Mouse (Mus musculus) lung, adult 2 months (tissue): ENCODE data around the gene Klhl40. TPM values are rescaled to one million over a fixed set of nuclear protein-coding genes. Genes with fewer than 3 reads are reported as not detected.

Experiments used
- DNase-seq: peaks from one replicate; pipeline ENCODE4 v3.0.0; 2022
- H3K4me1 ChIP-seq: fragments of 200-500 bp; 2 replicates; pipeline ENCODE4 v1.6.1; 2011; ENCODE audit warnings: low read length; ENCODE audit not compliant: control insufficient read depth, insufficient read depth
- H3K4me3 ChIP-seq: fragments of 200-500 bp; replicated peaks from 2 replicates; pipeline ENCODE3; 2011; ENCODE audit warnings: low read depth, mild to moderate bottlenecking, control low read depth, low read length; ENCODE audit errors: extremely low read depth
- CTCF ChIP-seq: fragments of 200-500 bp; IDR thresholded peaks from 2 replicates; pipeline ENCODE4 v1.5.1; 2011; ENCODE audit warnings: mild to moderate bottlenecking, low read length, control low read depth; ENCODE audit not compliant: insufficient read depth
- POLR2A ChIP-seq: fragments of 200-500 bp; IDR thresholded peaks from 2 replicates; pipeline ENCODE4 v1.6.1; 2011; ENCODE audit warnings: low read depth, mild to moderate bottlenecking, control low read depth, low read length, borderline replicate concordance; ENCODE audit errors: extremely low read depth
- WGBS: fragments of 180-500 bp; shearing (Covaris S2); methylation state at CpG from one replicate; pipeline ENCODE4 v1.1.7; 2018; 5-methylcytosine and 5-hydroxymethylcytosine counted together
- polyA plus RNA-seq: library from polyadenylated mRNA; depleted of rRNA; stranded (reverse); fragments of >200 nt; gene quantifications from 2 replicates; pipeline ENCODE4 v1.2.3, GENCODE M21; 2012

Gene Klhl40
- polyA plus RNA-seq, 1 experiment, result 4.4 TPM

GRCm38 (mm10) chr9:121794972-121795539, 17.6 kb downstream of the Klhl40 start:
- H3K4me1 ChIP-seq, result no peaks in the 10 kb centered on the region
- WGBS, result 42% methylated on average over 1 of the region's 1 CpGs
- peak; percentile 18 for DNase-seq

GRCm38 (mm10) chr9:121797722-121798121, 20.3 kb downstream of the Klhl40 start:
- Histone ChIP-seq H3K4me1 (no peaks in the 10 kb centered on the region), H3K4me3 (no peak overlapping the region)
- peak; percentile 54 for DNase-seq
- 19% methylated on average over 12 of the region's 12 CpGs for WGBS
- TF ChIP-seq POLR2A (no peak; the same call in 1 of the 2 replicates), CTCF (no peak)

More at GRCm38 (mm10) chr9:121794972-121795539, 17.6 kb downstream of the Klhl40 start:
- no peak overlapping the region for H3K4me3 ChIP-seq
- no peak for TF ChIP-seq CTCF
- TF ChIP-seq POLR2A, result no peak

DNA sequence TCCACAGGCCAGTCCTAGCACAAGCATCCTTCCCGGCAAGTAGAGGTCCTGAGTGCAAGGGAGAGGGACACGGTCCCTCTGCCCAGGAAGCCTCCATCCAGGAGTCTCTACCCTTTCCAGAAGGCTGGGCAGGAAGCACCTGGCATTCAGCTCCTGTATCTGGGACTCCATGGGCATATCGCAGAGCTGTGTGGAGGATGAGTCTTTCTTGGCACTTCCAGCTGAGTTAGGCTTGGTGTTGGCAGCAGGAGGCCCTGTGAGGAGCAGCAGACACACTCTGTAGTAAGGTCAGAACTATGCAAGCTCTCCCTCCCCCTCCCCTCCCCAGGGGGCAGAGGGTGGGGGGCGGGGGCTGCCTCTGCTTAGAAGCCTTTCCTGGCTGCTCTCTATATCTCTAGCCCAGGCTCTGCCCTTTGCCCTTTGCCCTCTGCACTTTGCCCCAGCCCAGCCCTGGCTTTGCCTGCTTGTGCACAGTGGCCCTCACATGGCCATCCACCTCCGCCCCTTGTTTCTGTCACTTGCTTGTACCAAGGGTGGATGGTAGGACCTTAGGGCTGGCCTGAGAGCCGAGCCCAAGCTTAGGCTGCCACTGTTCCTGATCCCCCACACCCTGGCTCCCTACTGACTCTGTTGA, 21.6 kb downstream of the Klhl40 start:
- TF ChIP-seq CTCF (no peak), POLR2A (no peak)
- Histone ChIP-seq H3K4me1 (no peaks in the 10 kb centered on the region), H3K4me3 (no peak overlapping the region)
- 43% methylated on average over 6 of the region's 6 CpGs for WGBS
- DNase-seq, result no peak

DNA sequence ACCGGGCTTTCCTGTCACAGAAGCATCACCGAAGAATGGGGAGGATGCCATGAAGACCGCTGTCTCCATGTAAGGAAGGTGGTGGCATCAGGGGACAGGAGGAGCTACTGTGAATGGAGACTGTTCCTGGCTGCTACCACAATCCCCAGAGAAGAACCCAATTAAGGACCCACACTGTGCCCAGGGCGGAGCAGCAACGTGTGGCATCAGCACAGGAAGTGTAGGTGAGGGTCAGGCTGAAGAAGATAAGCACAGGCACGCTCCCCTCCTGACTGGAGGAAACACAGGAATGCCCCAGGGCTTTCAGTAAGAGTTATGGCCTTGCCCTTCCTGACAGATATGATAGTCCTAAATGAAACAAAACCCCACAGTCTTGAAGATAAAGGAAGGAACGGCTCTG, 25.3 kb downstream of the Klhl40 start:
- Histone ChIP-seq H3K4me3 (no peak overlapping the region), H3K4me1 (no peaks in the 10 kb centered on the region)
- WGBS, result 53% methylated on average over 7 of the region's 7 CpGs
- TF ChIP-seq POLR2A (no peak), CTCF (no peak)
- no peak for DNase-seq

- no peak for DNase-seq
- TF ChIP-seq POLR2A (no peak), CTCF (no peak)
- 68% methylated on average over 1 of the region's 1 CpGs for WGBS
- Histone ChIP-seq H3K4me1 (peaks cover 9% of the 10 kb centered on the region), H3K4me3 (no peak overlapping the region)
Observed at GRCm38 (mm10) chr9:121807546-121807945, 30.1 kb downstream of the Klhl40 start.

DNA sequence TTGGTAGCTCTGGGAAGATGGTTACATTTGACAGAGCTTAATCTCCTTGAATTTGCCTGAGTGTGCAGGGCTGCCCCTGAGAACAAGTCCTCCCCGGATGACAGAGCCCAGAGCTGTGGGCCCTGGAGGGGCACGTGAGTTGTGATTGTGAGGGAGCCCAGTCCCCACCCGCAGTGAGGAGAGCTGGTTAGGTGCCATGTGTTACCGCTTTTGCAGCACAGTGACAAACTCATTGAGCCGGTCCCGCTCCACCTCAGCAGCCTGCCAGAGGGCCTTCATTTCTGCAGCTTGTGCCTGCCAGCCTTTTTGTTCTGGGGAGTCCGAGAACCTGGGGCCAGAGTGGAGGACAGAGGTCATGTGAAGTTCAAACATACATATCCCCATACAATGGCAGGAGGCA, 30.5 kb downstream of the Klhl40 start:
- WGBS, result 74% methylated on average over 7 of the region's 7 CpGs
- no peak for DNase-seq
- TF ChIP-seq POLR2A (no peak), CTCF (no peak)
- H3K4me3 ChIP-seq, result no peak overlapping the region
- H3K4me1 ChIP-seq, result peaks cover 9% of the 10 kb centered on the region

GRCm38 (mm10) chr9:121808511-121808910, 31.1 kb downstream of the Klhl40 start:
- no peak for DNase-seq
- Histone ChIP-seq H3K4me1 (peaks cover 9% of the 10 kb centered on the region), H3K4me3 (no peak overlapping the region)
- TF ChIP-seq CTCF (no peak), POLR2A (no peak)
- WGBS, result 85% methylated on average over 3 of the region's 3 CpGs

DNA sequence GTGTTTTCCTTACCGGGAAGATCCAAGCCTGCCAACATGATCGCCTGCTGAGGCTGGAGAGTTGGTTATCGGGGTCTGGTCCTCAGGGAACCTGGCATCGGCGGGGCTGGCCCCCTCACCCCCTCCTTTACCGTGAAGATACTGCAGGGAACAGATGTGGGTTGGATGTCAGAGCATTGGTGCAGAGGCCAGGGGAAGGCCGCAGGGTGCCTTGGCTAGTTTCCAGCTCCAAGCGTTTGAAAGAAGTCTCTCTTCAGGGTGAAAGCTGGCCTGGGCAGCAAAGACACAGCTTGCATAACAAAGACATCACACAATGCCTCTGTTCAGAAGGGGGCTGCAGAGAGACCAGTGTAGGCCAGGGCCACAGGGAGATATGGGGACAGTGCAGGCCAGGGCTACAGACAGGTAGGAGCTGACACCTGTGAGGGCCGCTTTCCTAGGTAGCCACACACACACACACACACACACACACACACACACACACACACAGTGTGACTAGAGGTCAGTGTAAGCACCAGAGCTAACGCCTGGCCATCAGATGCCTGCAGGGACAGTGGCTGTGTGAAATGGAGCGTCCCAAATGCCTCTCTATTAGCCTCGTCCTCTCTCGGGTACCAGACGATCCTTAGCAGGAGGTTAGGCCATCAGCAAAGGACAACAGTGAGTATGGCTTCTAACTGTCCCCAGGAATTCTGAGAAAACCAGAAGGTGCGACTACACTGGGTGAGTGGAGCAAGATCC, 32.8 kb downstream of the Klhl40 start:
- Histone ChIP-seq H3K4me1 (peaks cover 9% of the 10 kb centered on the region), H3K4me3 (no peak overlapping the region)
- TF ChIP-seq CTCF (no peak), POLR2A (no peak)
- DNase-seq, result peak; percentile 16
- WGBS, result 47% methylated on average over 15 of the region's 15 CpGs

GRCm38 (mm10) chr9:121815183-121815582, 37.8 kb downstream of the Klhl40 start:
- no peak for TF ChIP-seq POLR2A
- TF ChIP-seq CTCF, result no peak
- no peak for DNase-seq
- Histone ChIP-seq H3K4me3 (no peak overlapping the region), H3K4me1 (peaks cover 5% of the 10 kb centered on the region; the same call in 1 of the 2 replicates)
- 50% methylated on average over 6 of the region's 6 CpGs for WGBS
